Mouse (Mus musculus) kidney, adult 8-10 months (tissue): Measurements from ENCODE around the gene Acox2.

Experiments used
- DNase-seq, 2 experiments: peaks; one replicate each; pipeline ENCODE4 v3.0.0; 2022

Gene Acox2

DNA sequence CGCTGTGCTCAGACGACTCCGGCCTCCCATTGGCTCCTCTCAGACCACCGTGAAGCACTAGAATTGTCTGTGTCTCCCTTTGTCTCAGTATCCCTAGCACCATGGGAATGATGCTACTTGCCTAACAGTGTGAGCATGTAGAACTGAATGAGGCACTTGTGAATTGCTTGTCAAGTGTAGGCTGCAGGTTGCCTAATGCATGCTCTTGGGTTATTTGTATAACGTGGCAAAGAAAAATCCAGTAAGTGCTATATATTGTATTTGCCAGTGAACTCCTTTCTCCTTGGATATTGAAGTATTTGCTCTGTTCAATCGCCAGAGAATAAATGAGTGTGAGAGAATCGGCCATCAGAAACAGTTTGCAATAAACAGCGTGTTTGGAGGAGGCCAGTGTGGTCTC is 12.3 kb downstream of the Acox2 start:
- no peak for DNase-seq

DNA sequence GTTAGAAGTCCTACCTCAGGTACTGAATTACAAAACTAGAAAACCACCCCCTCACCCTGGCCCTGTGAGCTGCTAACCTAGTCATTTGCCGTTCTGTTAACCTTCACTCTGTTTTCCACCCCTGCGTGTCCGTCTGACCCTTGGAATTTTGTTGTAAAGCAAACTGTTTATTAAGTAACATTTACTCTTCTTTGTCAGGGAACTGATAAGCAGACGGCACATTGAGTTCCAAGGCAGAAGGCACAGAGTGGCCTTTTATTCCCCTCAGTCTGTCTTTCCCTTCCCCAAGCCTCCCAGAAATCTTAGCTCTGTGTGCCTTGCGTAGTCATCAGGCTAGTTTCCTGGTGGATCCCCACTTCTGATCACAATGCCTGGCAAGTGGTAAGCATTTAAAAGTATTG is 14.9 kb downstream of the Acox2 start:
- DNase-seq = peak; percentile 68 to 85

DNA sequence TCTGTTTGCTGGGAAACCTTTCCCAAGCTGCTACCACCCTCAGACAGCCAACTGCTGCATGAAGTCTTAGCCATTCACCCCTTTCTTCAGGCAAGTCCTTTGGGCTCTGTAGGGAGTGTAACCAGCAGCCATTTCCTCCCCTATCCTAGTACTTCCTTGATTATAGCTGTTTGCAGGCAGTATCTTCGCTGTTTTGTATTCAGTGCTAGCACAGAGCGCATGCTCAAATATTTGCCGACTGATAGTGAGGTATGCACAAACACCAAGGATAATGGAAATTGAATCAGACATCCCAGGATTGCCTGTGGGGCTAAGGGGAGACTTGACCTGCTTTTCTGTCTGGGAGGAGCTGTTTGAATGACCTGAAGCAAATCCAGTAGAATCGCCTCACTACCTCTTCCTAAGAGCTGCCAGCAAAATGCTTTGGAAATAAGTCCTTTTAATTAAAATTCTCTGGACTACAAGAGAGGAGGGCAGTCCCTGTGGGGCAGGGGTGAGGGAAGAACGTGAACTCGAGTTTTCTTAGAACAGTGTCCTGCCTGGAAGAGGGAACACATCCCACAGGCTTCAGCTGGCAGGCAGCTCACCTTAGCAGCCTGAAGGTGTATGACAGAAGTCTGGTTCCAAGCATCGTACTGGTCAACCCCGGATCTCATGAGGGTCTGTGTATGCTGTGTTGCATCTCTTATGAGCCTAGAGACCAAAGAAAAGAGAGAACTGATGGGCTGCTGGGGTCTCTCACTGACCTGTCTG is 15.8 kb downstream of the Acox2 start:
- DNase-seq = no peak

DNA sequence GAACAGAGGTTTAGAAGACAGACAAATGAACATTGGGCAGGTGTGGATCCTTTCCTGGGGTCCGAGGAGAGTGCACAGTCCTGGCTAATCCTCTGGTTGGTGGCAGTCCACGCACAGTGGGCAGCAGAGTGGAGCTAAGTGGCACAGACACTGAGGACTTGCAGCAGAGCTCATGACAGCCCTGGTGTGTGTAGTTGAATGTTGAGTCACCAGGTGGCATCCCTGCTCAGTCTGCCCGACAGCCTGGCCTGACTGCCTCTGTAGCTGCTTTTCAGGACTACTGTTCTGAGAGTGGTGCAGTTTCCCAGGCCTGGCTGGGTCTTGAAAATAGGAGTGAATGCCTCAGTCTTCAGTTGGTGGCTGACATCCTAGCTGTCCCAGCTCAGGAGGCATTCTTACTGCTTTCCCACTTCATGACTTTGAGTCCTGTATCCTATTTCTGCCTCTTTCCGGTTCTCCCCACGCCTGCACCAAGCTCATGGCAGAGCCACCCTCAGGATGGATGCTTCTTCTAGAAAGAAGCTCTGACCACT is 16.7 kb downstream of the Acox2 start:
- DNase-seq = peak in 1 of 2 experiments; percentile 68

DNA sequence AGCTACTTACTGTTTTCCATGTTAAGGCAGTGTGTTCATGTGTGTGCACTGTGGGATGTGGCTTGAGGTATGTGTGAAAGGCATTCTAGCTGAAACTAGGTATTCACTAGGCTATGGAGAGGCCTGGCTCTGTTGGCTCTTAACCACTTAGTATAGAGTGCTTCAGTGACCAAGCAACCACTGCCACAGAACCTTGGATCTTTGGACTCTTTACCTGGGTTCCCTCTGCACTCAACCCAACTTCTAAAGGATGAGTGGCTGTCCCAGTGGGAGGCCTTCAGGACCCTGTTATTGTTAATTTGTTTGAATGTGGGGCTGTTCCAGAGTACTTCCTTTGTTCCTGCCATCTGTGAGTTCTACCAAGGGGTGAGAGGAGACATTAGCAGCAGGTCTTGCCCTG is 17.3 kb downstream of the Acox2 start:
- DNase-seq = no peak

DNA sequence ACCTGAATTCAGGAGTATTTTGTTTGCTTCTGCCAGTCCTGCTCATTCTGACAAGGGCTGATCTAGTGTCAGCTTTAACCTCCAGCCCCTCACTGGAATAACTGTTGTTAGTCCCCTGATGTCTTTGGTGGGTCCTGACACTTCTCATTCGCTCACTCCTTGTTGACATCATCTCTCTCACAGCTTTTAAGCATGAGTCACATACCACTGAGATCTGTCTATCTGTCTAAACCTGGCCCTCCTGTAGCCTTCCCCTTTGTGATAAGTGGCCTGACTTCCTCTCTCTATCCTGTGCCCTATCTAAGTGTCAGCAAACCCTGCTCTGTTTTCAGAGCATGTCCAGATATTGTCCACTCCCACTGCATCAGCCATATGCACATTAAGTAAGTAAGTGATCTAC is 25.9 kb downstream of the Acox2 start:
- DNase-seq = no peak

DNA sequence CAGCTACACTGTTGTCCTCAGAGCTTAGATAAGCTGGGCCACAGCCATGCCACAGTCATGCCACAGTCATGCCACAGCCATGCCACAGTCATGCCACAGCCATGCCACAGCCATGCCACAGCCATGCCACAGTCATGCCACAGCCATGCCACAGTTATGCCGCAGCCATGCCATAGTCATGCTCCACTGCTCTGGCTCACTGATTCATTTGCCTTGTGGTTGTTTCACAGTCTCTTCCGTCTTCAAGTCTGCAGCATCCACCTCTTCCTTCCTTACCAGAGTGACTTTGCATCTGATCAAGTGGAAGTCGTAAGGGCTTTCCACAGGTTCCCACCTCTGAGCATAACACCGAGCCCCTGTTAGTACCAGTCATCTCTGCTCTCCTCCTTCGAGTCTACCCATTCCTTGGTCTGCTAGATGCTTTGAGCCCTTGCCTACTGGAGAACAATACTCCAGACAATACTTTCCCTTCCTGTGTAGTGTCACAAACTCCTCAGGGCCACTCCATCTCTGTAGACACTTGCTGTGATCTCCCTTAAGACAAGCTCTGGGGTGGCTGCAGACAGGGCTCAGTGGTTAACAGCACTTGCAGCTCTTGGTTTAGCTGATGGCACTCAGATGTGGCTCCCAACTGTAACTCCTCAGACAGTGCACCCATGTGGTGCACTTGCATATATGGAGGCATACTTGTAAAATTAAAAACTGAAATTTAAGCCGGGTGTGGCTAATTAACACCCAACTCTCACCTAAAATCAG is 26.8 kb downstream of the Acox2 start:
- DNase-seq = no peak

DNA sequence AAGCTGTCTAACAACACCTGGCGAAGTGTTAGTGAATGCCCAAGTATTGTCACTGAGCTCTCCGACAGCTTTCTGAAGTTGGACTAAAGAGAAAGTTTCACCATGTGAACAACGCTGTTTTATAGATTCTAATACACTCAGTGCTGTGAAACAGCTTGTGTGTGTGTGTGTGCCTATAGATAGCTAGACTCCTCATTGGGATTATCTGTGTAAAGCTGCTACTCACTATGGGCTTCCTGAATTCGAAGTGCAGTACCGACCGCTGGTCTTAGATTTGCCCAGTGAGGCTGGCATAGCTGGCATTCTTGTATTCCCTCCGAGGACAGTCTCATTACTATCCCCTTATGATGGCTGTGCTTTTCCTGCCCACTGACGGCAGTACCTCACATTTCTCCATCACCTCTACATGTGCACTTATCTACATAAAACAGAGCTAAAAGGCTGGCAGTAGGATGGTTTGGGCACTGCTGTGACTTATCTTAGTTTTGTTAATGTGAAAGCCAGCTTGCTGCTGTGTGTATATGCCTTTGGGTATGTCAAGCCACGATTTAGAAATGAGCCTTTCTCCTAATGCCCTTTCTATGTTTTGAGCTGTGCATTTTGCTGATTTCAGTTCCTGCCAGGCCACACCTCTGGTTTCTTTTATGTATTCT is 29.7 kb downstream of the Acox2 start:
- DNase-seq = no peak

DNA sequence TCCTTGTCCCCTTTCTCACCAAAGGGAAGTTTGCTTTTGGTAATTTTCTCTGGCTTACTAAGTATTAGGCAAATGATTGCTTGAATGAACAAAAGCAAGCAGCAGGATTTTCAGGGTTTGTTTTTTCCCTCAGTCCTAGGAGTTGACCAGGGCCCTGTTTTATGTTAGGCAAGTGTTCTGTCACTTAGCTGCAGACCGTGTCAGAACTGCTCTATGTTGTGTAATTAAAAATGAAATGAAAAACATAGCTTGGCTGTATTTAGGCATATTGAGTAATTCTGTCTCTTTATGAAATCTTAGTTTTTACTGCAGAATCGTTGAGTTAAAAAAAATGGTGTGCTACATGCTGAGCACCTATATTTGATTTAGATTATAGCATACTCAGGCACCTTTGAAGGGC is 34.3 kb downstream of the Acox2 start:
- DNase-seq = no peak

DNA sequence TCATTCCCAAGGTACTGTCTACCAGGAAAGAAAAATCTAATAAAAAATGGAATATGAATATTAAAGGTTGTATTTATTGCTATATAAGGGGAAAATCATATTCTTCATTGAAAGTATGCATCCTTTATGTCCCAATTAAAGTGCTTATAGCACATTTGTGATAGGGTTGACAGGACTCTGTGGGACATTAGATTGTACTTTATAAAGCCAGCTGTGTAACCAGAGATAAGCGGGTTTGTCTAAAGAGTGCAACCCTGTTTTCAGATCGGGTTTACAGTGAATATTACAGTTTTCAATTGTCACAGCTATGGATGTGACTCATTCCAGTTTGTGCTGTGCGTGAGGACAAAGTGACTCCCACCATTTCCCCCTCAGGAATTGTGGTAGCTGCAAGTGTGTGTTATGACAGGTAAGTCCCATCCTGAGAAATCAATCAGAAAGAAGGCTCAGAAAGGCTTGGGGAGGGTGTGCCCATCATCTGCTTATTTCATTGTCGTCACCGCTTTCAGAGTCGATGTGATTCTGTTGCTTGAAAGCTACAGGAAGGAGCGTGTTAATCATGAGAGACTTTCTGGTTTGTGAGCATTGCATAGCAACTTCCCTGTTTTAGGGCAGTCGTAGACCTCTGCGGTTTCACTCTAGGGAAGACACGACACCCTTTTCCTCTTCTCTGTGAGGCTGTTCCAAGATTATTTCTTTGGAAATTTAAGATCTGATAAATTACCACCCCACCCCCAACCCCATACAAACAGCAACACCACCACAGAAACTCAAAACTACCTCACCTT is 35.5 kb downstream of the Acox2 start:
- no peak for DNase-seq

DNA sequence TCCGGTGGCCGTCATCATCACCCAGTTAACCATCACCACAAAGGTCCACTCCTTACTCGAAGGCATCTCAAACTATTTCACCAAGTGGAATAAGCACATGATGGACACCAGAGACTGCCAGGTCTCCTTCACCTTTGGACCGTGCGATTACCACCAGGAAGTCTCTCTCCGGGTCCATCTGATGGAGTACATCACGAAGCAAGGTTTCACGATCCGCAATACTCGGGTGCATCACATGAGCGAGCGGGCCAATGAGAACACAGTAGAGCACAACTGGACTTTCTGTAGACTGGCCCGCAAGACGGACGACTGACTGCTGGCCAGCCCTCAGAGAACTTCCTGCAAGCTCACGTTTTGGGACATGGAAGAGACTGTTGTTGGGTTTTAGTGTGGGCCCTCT is 36.6 kb downstream of the Acox2 start:
- DNase-seq = peak; percentile 85 to 86

DNA sequence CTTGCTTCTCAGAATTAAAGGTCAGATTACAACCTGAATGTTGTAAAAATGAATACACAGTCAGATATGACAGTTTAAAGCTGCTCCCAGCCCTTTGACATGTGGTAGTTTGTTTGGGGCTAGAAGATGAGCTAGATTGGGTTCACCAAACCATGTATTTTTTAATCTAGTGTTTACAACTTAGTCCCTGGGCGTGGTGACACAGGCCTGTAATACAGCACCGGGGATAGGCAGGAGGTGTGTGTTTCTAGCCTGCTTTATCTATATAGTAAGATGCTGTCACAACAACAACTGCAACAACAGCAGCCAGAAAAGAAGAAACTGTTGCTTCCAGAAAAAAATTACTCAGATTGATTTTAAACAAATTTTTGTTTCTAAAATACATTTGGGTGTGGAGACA is 38.2 kb downstream of the Acox2 start:
- no peak for DNase-seq

DNA sequence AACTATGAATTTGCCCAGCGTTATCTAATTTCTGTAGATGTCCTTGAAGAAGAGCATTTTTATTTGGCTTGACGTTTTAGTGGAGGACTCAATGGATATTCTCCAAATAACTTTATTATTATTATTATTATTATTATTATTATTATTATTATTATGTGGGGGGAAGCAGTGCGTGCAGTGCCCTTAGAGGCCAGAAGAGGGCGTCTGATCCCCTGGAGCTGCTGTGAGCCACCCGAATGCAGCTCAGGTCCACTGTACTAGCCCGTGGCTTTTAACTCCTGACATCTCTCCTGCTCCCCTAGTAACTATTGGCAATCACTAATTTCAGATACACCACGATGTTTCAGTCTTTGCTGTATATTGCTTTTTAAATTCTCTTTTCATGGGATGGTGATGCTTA is 38.8 kb downstream of the Acox2 start:
- peak in 1 of 2 experiments; percentile 28 for DNase-seq

DNA sequence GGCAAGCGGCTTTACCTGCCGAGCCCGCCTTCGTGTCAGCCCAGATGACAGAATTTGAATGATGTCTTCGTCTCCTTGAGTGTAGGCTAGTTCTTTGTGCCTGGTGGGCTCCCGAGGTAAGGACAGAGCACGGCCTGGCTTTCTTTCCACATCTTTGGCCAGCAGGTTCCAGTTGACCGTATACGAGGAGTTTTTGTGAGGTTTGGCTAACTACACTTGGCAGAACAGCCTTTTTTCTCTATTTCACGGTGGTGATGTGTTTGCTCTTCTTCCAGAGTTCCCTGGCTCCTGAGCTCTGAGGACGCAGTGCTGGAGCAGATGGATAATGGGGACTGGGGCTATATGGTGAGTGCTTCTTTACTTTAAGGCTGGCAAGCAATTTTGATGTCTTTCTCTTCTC is 39.3 kb downstream of the Acox2 start:
- no peak for DNase-seq

DNA sequence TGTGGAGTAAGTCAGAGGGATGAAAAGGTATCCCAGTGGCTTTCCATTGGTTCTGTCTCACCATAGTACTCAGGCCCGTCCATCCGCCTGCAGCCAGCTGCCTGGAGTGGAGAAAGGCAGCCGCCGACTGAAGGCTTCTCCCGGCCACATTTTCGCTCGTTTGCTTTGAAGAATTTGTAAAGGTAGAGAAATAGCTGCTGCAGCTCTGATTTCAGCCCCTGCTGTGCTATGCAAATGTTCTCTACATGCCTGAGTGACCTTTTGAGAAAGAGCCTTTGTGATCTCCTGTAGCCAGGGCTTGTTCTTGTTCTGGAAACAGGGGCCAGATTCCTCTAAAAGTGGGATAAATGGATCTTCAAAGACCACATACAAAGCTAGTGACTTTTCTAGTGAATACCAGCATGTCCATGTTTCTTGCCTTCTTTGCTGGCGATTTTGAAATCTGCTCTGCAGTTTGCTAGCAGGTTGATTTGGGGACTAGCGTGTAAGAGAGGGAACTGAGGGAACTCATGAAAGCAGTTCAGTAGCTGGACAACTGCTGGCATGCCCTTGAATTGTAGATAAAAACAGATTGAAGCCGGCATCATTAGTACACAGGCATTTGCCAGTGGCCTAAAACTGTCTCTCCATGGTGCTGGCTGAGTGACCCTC is 40.3 kb downstream of the Acox2 start:
- peak; percentile 4 to 15 for DNase-seq

DNA sequence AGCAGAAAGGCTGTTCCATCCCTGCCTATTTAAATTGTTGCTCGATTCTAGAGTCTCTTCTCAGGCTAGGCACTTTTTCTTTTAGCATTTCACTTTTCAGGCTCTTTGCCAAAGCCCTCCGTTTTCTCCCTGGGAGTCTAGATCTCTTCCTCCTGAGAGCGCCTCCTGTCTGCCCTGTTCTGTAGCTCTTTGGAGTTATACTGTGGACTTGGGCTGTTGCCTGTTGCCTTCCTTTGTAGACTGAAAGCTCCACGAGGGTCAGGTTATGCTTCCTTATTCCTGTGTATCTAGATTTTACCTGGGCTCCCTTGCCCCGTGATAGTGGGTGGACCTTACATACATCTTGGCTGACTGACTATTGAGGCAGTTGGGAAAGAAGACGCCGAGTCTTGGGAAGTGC is 40.9 kb downstream of the Acox2 start:
- DNase-seq = no peak

DNA sequence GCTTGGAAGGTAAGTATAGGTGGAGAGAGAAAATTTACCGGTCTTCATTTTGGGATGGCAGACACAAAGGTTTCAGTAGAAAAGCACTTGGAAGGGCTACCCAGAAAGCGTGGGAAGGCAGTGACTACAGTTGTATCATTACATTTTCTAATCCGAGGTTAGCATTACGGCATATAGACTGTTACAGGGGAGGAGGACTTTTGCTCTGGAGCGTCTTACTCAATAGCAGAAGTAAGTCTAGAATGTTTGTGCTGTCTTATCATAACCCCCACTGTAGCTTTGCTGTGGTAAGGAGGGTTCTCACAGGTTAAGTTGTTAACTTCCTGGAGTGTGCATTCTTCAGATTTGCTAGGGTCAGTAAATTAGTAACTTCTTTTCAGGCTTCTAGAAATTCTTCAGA is 43.1 kb downstream of the Acox2 start:
- peak in 1 of 2 experiments; percentile 39 for DNase-seq

DNA sequence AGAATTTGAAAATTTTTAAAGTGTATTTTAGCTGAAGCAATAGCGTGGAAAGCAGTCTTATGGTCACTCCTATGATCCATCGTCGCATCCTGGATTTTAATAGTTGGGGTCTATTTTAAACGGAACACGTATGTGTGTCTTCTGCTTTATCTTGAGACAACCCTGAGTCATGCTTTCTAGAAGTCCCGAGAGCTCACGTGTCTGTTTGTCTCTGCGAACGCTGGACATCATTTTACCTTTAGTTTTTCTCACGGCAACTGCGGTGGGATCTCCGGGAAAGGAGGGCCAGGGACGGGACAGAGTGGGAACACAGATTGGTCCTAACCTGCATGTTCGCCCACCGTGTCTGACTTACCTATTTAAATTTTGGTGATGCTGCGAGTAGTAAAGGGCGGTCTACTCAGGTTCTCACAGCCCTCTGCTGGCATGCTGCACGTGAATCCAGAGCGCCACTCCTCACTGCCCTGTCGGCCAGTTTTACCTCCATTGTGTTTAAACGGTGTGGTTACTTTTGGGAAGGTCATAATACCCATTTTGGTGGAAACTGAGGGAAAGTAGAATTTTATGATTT is 43.9 kb downstream of the Acox2 start:
- DNase-seq = peak; percentile 19 to 33

DNA sequence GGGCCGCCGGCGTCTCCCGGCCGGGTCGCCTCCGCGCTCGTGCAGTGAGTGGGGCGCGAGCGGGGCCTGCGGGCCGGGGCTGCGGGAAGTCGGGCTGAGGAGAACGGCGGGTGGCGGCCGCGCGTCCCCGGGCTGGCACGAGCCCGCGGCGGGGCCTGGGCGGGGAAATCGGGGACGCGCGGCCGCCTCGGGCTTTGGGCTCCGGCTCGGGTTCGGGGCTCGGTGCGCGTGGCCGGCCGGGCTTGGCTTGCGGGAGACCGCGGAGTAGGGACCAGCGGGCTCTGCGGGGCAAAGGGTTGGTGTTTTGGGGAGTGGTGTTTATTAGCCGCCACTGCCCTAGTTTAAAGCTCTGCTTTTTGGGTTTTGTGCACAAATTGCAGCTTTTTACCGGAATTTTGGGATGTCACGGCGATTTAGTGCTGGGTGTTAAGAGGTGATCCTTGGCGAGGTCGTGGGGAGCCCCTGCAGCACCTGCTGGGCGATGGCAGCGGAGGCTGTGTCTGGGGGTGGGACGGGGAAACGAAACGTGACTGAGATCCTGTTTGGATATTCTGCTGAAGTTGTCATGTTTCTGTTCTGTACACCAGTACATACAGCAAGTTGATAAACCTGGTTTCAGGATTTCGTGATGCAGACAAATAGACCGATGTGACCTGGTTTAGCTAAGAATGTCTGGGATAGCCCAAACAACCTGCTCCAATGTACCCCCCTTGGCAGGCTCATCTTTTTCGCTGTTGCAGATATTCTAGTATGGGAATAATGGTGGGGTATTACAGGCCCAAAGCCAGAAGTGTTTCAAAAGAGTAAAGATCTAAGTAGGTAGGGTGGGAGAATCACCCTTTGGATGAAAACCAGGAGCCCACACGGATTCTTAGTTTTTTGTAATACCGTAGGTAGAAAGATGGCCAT is 44.6 kb downstream of the Acox2 start:
- peak; percentile 53 to 62 for DNase-seq

DNA sequence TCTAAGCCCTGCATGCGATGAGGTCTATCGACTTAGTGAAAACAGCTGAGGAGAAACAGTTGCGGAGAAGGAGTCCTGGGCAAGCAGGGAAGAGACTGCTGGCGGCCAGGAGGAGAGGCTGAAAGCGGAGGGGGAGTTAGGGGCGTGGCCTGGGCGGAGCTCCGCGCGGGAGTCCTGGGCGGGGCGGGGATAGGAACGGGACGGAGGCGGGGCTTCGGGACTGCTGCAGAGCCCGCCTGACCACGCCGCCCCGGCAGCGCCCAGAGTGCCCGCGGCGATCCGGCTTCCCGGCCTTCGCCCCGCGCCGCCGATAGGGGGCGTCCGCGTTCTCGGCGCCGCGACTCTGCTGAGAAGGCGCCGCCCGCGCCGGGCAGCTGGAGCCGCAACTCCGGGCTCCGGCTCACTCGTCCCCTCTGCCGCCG is 45.3 kb downstream of the Acox2 start, which contains the start of gene Kctd6:
Kctd6 (plus strand) TSS at position 338 of the 422 bp plus-strand sequence.
- peak; percentile 96 to 98 for DNase-seq

DNA sequence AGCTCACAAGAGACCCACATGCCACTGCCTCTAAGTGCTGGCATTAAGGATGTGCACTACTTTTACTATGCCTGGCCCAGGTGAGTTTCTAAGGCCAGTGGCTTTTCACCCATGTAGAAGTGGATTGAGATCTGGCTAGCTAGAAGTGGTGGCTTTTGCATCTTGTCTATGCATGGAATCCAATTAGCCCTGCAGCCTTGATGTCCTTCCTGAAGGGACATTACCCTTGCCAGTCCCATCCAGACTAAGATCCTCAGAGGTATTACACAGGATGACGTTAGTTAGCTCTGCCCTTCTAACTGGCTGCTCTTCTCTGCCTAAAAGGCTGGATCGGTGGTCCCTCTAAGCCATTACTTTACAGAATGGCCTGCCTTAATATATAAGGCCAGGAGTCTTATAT is 46.2 kb downstream of the Acox2 start:
- no peak for DNase-seq
